Mouse (Mus musculus): ENCODE results near the gene Crlf1.
A peak's percentile ranks its signal among the peaks of the same experiment; 100 is the strongest.

Crlf1 gene

GRCm38 (mm10) chr8:70492664-70493640, at the start of gene Crlf1:
Gene Crlf1 (plus strand): TSS chr8:70493158.
- DNase-seq (ENCODE audit: low spot score), result no peak

- no peak for DNase-seq (ENCODE audit: low spot score)
These were observed 49.6 kb upstream of the Crlf1 start for GRCm38 (mm10) chr8:70443326-70443725.

- DNase-seq (ENCODE audit: low spot score), result no peak
These were observed 47.0 kb upstream of the Crlf1 start for GRCm38 (mm10) chr8:70445988-70446387.

- peak; percentile 67 for DNase-seq (ENCODE audit: low spot score)
These were observed 45.1 kb upstream of the Crlf1 start for GRCm38 (mm10) chr8:70447639-70448420.

GRCm38 (mm10) chr8:70452196-70452966, 40.6 kb upstream of the Crlf1 start:
- no peak for DNase-seq (ENCODE audit: low spot score)

- DNase-seq (ENCODE audit: low spot score), result no peak
These were observed 39.1 kb upstream of the Crlf1 start for GRCm38 (mm10) chr8:70453852-70454251.

- no peak for DNase-seq (ENCODE audit: low spot score)
These were observed 36.0 kb upstream of the Crlf1 start for GRCm38 (mm10) chr8:70456996-70457395.

- DNase-seq (ENCODE audit: low spot score), result no peak
These were observed 35.1 kb upstream of the Crlf1 start for GRCm38 (mm10) chr8:70457882-70458281.

- no peak for DNase-seq (ENCODE audit: low spot score)
These were observed 34.5 kb upstream of the Crlf1 start for GRCm38 (mm10) chr8:70458462-70458861.

GRCm38 (mm10) chr8:70459636-70460035, 33.3 kb upstream of the Crlf1 start:
- no peak for DNase-seq (ENCODE audit: low spot score)

GRCm38 (mm10) chr8:70460199-70460598, 32.8 kb upstream of the Crlf1 start:
- no peak for DNase-seq (ENCODE audit: low spot score)

GRCm38 (mm10) chr8:70460606-70461005, 32.4 kb upstream of the Crlf1 start:
- no peak for DNase-seq (ENCODE audit: low spot score)

- DNase-seq (ENCODE audit: low spot score), result peak; percentile 43
These were observed 31.0 kb upstream of the Crlf1 start for GRCm38 (mm10) chr8:70461765-70462515.

- DNase-seq (ENCODE audit: low spot score), result no peak
These were observed 30.5 kb upstream of the Crlf1 start for GRCm38 (mm10) chr8:70462516-70462813.

GRCm38 (mm10) chr8:70463306-70463705, 29.7 kb upstream of the Crlf1 start:
- DNase-seq (ENCODE audit: low spot score), result no peak

- no peak for DNase-seq (ENCODE audit: low spot score)
These were observed 28.8 kb upstream of the Crlf1 start for GRCm38 (mm10) chr8:70464162-70464561.

- no peak for DNase-seq (ENCODE audit: low spot score)
These were observed 27.3 kb upstream of the Crlf1 start for GRCm38 (mm10) chr8:70465701-70466100.

GRCm38 (mm10) chr8:70466305-70466704, 26.7 kb upstream of the Crlf1 start:
- no peak for DNase-seq (ENCODE audit: low spot score)

GRCm38 (mm10) chr8:70466771-70467170, 26.2 kb upstream of the Crlf1 start:
- no peak for DNase-seq (ENCODE audit: low spot score)

- DNase-seq (ENCODE audit: low spot score), result no peak
These were observed 25.7 kb upstream of the Crlf1 start for GRCm38 (mm10) chr8:70467229-70467725.

GRCm38 (mm10) chr8:70467907-70468306, 25.1 kb upstream of the Crlf1 start:
- DNase-seq (ENCODE audit: low spot score), result no peak
